Mouse (Mus musculus): ENCODE measurements around the gene Grhpr. TPM values are rescaled to one million over a fixed set of nuclear protein-coding genes. Genes with fewer than 3 reads are reported as not detected.

Gene Grhpr
- polyA plus RNA-seq, 1 experiment from 2014 or later = 65.4 TPM

DNA sequence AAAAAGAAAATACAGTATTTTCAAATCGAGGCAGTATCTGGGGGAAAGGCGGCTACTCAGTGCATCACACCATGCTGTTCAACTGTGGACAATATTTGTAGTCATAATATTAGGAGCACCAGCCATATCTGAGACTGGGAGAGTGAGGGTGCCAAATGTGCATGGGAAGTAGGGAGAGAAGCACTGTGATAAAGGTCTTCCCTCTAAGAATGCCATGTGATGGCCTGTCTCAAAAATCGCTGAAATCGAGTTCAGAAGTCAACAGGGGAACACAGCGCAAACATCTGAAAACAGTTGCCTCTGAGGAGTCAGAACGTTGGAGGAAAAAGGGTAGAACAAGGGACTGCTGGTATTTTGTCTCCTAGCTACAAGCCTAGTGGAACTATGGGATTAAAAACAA is 18.8 kb downstream of the Grhpr start:
- WGBS = 90% methylated on average over 6 of the region's 6 CpGs
- no peaks in the 10 kb centered on the region for H3K9me3 ChIP-seq (ENCODE audit: control insufficient read depth, low read length)
- no peaks in the 10 kb centered on the region for H3K4me1 ChIP-seq (ENCODE audit: control insufficient read depth, insufficient read depth, low read length)
- H3K27ac ChIP-seq (ENCODE audit: low read depth, low read length) = no peak overlapping the region
- no peak overlapping the region for H3K4me3 ChIP-seq (ENCODE audit: low read length)
- no peak for ATAC-seq (ENCODE audit: low FRiP score, low TSS enrichment)
- no peaks in the 10 kb centered on the region for H3K27me3 ChIP-seq (ENCODE audit: control insufficient read depth, insufficient read depth, low read length)
- 0 out of 2 replicates have a peak, but pooled peaks cover under 1% of the 10 kb centered on the region for H3K36me3 ChIP-seq (ENCODE audit: control insufficient read depth, insufficient read depth, low read length)
- no peak overlapping the region for H3K4me2 ChIP-seq (replicated peaks; ENCODE audit: low read depth, low read length)
- no peak overlapping the region for H3K9ac ChIP-seq (ENCODE audit: low read depth, low read length)

DNA sequence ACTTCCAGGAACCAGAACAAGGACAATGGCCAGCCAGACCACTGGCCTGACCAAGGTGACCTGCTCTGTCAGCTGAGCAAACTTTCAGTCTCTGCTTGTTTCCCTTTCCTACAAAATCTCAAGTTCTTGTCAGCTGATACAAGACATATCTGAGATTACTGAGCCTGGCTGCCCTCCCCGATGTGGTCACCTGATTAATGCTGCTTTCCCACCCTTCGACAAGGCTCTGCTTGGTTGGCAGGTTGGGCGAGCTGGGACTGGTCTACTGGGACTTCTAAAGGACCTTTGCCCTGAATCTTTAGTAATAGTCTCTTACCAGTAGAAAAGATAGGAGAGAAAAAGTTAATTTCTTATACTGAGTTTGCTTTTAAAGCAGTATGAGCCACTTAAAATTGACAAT is 24.3 kb downstream of the Grhpr start:
- ATAC-seq (ENCODE audit: low FRiP score, low TSS enrichment) = no peak
- H3K9me3 ChIP-seq (ENCODE audit: control insufficient read depth, low read length) = no peaks in the 10 kb centered on the region
- no peak overlapping the region for H3K9ac ChIP-seq (ENCODE audit: low read depth, low read length)
- H3K4me3 ChIP-seq (ENCODE audit: low read length) = no peak overlapping the region
- H3K36me3 ChIP-seq (ENCODE audit: control insufficient read depth, insufficient read depth, low read length) = no peaks in the 10 kb centered on the region
- H3K4me2 ChIP-seq (replicated peaks; ENCODE audit: low read depth, low read length) = no peak overlapping the region
- no peak overlapping the region for H3K27ac ChIP-seq (ENCODE audit: low read depth, low read length)
- 81% methylated on average over 3 of the region's 3 CpGs for WGBS
- H3K4me1 ChIP-seq (ENCODE audit: control insufficient read depth, insufficient read depth, low read length) = peaks cover 9% of the 10 kb centered on the region
- H3K27me3 ChIP-seq (ENCODE audit: control insufficient read depth, insufficient read depth, low read length) = no peaks in the 10 kb centered on the region

DNA sequence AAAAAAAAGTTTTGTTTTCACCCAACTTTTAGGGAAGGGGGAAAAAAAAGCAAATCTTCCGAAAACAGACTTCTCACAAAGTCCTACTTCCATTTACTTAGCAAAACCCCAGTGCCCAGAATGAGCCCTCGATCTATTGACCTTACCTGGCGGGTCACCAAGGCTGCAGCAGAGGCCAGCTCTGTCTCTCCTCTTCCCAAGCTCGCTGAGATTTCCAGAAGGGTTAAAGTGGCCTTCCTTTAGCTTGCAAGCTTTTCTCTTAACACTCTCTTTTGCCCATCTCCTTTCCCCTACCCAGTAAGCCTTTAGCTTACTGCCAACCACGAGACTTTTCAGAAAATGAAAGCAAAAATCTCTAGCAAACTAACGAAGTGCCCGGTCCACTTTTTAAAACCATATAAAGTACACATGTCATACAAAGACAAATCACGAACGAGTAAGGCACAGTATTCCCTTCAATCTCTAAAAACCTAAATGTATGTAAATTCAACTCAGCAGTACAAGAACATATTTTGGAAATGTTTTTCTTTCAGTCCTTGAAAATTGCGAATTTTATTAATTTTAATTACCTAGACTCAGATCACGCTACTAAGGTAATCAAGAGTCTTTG is 29.7 kb downstream of the Grhpr start:
- 8% methylated on average over 11 of the region's 11 CpGs for WGBS
- Histone ChIP-seq H3K4me2 (replicated peaks; ENCODE audit: low read depth, low read length) (peak overlapping the region; percentile 77), H3K36me3 (ENCODE audit: control insufficient read depth, insufficient read depth, low read length) (no peaks in the 10 kb centered on the region), H3K27me3 (ENCODE audit: control insufficient read depth, insufficient read depth, low read length) (no peaks in the 10 kb centered on the region), H3K9ac (ENCODE audit: low read depth, low read length) (peak overlapping the region; percentile 76), H3K4me1 (ENCODE audit: control insufficient read depth, insufficient read depth, low read length) (peaks cover 21% of the 10 kb centered on the region), H3K27ac (ENCODE audit: low read depth, low read length) (peak overlapping the region; percentile 90), H3K4me3 (ENCODE audit: low read length) (peak overlapping the region; percentile 69), H3K9me3 (ENCODE audit: control insufficient read depth, low read length) (no peaks in the 10 kb centered on the region)
- ATAC-seq (ENCODE audit: low FRiP score, low TSS enrichment) = no peak

DNA sequence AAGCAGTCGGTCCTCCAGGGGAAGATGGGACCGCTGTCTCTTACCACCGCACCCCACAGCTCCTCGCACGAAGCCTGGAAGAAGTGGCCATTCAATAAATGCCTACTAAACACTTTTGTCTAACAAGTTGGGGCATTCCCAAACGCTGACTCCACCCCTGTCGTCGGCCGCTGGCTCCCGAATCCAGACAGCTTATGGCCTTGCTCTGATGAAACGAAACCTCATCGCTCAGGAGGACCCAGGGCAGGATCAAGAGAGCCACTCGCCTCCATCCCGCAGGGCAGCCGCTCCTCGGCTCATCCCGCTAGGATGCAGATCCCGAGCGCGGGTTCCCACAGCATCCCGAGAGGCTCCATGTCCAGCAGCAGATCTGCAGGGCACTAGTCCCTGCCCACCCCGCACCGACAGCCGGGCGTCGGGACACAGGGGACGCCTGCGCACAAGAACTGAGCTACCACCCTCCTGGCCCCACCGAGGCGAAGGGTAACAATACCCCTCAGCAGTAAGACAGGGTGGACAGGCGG is 30.4 kb downstream of the Grhpr start:
- Histone ChIP-seq H3K27me3 (ENCODE audit: control insufficient read depth, insufficient read depth, low read length) (no peaks in the 10 kb centered on the region), H3K27ac (ENCODE audit: low read depth, low read length) (peak overlapping the region; percentile 90), H3K4me3 (ENCODE audit: low read length) (peak overlapping the region; percentile 69), H3K36me3 (ENCODE audit: control insufficient read depth, insufficient read depth, low read length) (no peaks in the 10 kb centered on the region), H3K9me3 (ENCODE audit: control insufficient read depth, low read length) (no peaks in the 10 kb centered on the region), H3K4me1 (ENCODE audit: control insufficient read depth, insufficient read depth, low read length) (peaks cover 21% of the 10 kb centered on the region), H3K4me2 (replicated peaks; ENCODE audit: low read depth, low read length) (peak overlapping the region; percentile 77), H3K9ac (ENCODE audit: low read depth, low read length) (peak overlapping the region; percentile 76)
- peak; percentile 86 for ATAC-seq (ENCODE audit: low FRiP score, low TSS enrichment)
- under 1% methylated on average over 31 of the region's 31 CpGs for WGBS

DNA sequence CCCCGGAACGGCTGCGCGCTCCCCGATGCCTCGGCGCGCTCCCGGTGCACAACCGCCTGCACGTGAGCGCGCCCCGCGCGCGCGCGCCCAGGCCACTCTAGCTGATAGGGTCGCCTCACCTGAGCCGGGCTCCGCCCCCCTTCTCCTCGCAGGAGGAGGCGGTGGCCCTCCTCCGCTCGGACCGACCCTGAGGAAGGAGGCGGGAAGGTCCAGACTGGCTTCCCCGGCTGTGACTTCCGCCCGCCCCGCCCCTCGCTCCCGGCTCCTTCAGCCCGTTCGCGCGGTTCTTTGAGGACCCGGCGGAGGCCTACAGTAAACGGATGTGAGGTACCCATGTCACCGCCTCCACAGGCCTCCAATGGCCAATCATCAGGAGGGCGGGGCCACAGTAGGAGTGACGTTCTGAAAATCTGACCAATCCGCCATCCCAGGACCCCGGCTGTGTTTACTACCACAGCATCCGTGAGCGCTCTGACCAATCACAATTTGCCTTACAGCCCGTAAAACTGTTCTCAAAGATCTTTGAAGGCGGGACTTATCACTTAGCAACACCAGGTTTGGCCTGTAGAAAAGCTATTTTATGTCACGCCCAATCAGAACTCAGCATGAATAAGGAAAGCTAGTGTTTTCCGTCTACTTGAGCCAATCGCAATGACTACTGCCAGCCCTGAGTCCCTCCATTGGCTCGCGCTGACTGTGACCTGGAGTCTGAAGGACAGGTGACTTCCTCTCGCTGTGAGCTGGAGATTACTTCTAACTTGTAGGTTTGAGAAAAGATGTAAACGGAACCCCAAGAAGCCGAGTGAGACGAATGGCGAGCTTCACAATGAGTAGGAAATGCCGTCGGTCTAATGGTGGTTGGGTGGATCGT is 31.1 kb downstream of the Grhpr start, which contains the start of gene Zbtb5:
Zbtb5 (minus strand) TSS at position 308 of the 871 bp plus-strand sequence.
- WGBS = under 1% methylated on average over 51 of the region's 63 CpGs
- H3K27ac ChIP-seq (ENCODE audit: low read depth, low read length) = peak within 1 kb of the TSS; percentile 90
- H3K4me3 ChIP-seq (ENCODE audit: low read length) = peak within 1 kb of the TSS; percentile 69
- H3K27me3 ChIP-seq (ENCODE audit: control insufficient read depth, insufficient read depth, low read length) = no peaks in the 10 kb centered on the region
- peak within 1 kb of the TSS; percentile 79 for H3K4me2 ChIP-seq (replicated peaks; ENCODE audit: low read depth, low read length)
- H3K9ac ChIP-seq (ENCODE audit: low read depth, low read length) = peak within 1 kb of the TSS; percentile 81
- no peaks in the 10 kb centered on the region for H3K9me3 ChIP-seq (ENCODE audit: control insufficient read depth, low read length)
- peaks cover 21% of the 10 kb centered on the region for H3K4me1 ChIP-seq (ENCODE audit: control insufficient read depth, insufficient read depth, low read length)
- ATAC-seq (ENCODE audit: low FRiP score, low TSS enrichment) = peak; percentile 99
- H3K36me3 ChIP-seq (ENCODE audit: control insufficient read depth, insufficient read depth, low read length) = no peaks in the 10 kb centered on the region

DNA sequence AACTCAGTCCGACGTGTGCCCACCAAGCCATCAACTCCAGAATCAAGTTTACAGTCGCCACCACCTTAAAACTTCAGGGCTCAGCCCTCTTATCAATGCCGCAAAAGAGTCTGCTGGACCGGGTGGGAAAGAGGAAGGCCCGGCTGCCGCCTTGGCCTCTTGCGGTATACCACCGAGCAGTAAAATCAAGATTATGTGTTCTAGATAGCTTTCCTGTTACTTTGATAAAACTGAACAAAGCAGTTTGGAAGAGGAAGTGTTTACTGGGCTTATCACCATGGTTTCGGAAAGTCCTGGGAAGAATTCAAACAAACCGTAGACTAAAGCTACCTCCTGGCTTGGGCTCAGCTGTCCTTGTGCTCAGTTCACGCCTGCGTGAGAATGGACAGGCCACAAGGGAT is 31.8 kb downstream of the Grhpr start:
- Histone ChIP-seq H3K4me3 (ENCODE audit: low read length) (peak overlapping the region; percentile 69), H3K4me2 (replicated peaks; ENCODE audit: low read depth, low read length) (peak overlapping the region; percentile 79), H3K36me3 (ENCODE audit: control insufficient read depth, insufficient read depth, low read length) (no peaks in the 10 kb centered on the region), H3K27me3 (ENCODE audit: control insufficient read depth, insufficient read depth, low read length) (no peaks in the 10 kb centered on the region), H3K27ac (ENCODE audit: low read depth, low read length) (peak overlapping the region; percentile 70; the same call in 1 of the 2 replicates), H3K9me3 (ENCODE audit: control insufficient read depth, low read length) (no peaks in the 10 kb centered on the region), H3K9ac (ENCODE audit: low read depth, low read length) (peak overlapping the region; percentile 81), H3K4me1 (ENCODE audit: control insufficient read depth, insufficient read depth, low read length) (peaks cover 21% of the 10 kb centered on the region)
- WGBS = 1% methylated on average over 13 of the region's 13 CpGs
- ATAC-seq (ENCODE audit: low FRiP score, low TSS enrichment) = no peak

DNA sequence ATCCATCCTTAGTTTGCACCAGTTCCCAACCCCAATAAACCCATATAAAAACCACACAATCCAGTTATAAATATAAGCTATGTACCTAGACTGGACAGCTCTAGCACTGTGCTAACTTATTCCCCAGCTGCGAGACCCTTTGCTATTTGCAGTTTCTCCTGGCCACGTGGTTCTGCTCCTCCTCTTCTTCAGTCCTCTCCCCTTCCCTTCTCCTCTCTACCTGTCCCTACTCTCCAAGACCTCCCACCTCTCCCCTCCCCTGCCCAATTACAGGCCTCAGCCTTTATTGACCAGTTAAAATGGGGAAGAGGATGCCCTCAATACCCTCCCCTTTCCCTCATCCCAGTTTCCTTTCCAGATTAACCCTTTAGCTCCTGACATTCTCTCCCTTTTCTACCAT is 32.3 kb downstream of the Grhpr start:
- ATAC-seq (ENCODE audit: low FRiP score, low TSS enrichment) = no peak
- 2% methylated on average over 2 of the region's 2 CpGs for WGBS
- H3K36me3 ChIP-seq (ENCODE audit: control insufficient read depth, insufficient read depth, low read length) = no peaks in the 10 kb centered on the region
- H3K4me2 ChIP-seq (replicated peaks; ENCODE audit: low read depth, low read length) = peak overlapping the region; percentile 79
- H3K9ac ChIP-seq (ENCODE audit: low read depth, low read length) = peak overlapping the region; percentile 81; the same call in 1 of the 2 replicates
- peak overlapping the region; percentile 4; the same call in 1 of the 2 replicates for H3K27ac ChIP-seq (ENCODE audit: low read depth, low read length)
- H3K27me3 ChIP-seq (ENCODE audit: control insufficient read depth, insufficient read depth, low read length) = no peaks in the 10 kb centered on the region
- H3K4me1 ChIP-seq (ENCODE audit: control insufficient read depth, insufficient read depth, low read length) = peaks cover 21% of the 10 kb centered on the region
- peak overlapping the region; percentile 69 for H3K4me3 ChIP-seq (ENCODE audit: low read length)
- no peaks in the 10 kb centered on the region for H3K9me3 ChIP-seq (ENCODE audit: control insufficient read depth, low read length)

DNA sequence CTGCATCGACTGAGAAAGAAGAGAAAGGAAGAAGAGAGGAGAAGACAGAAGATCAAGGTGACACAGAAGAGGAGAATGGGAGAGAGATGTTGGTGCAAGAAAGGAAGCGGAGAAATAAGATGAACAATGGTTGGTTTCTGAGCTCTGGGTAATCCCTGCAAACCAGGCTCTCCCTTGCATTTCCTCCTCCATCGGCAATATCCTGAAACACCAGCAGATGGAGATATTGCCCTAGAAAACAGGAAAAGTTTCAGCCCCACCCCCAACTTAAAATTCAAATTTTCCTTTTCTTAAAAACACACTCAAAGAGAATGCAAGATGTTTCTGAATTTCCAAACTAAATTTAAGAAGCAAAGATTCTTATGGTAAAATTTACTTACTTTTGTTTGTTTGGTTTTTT is 34.4 kb downstream of the Grhpr start:
- H3K4me3 ChIP-seq (ENCODE audit: low read length) = no peak overlapping the region
- no peaks in the 10 kb centered on the region for H3K27me3 ChIP-seq (ENCODE audit: control insufficient read depth, insufficient read depth, low read length)
- H3K9me3 ChIP-seq (ENCODE audit: control insufficient read depth, low read length) = no peaks in the 10 kb centered on the region
- no peak overlapping the region for H3K9ac ChIP-seq (ENCODE audit: low read depth, low read length)
- no peak overlapping the region for H3K27ac ChIP-seq (ENCODE audit: low read depth, low read length)
- WGBS = 13% methylated on average over 3 of the region's 3 CpGs
- H3K4me2 ChIP-seq (replicated peaks; ENCODE audit: low read depth, low read length) = no peak overlapping the region
- H3K36me3 ChIP-seq (ENCODE audit: control insufficient read depth, insufficient read depth, low read length) = no peaks in the 10 kb centered on the region
- ATAC-seq (ENCODE audit: low FRiP score, low TSS enrichment) = no peak
- peaks cover 19% of the 10 kb centered on the region for H3K4me1 ChIP-seq (ENCODE audit: control insufficient read depth, insufficient read depth, low read length)
